Mouse (Mus musculus) limb, embryonic 12.5 days (tissue): ENCODE measurements at regions not wholly inside any gene's neighbourhood (a gene's known extent, or its start where the extent isn't known, plus 50 kb on each side); places are given as distances from the start of the nearest gene placed in this dataset.

Experiments used
- ATAC-seq: fragments of 200-750 bp; cut with Nextera tagmentation; 2 replicates; pipeline ENCODE4 v1.8.0; 2017; ENCODE audit warnings: low read depth, moderate TSS enrichment; ENCODE audit not compliant: insufficient number of reproducible peaks, insufficient read depth, low FRiP score, low TSS enrichment
- H3K27ac ChIP-seq: fragments of 300-500 bp; sonication (generic); 2 replicates; pipeline ENCODE4 v1.5.1; 2016; ENCODE audit warnings: mild to moderate bottlenecking, moderate library complexity
- H3K27me3 ChIP-seq: fragments of 300-500 bp; sonication (generic); 2 replicates; pipeline ENCODE4 v1.6.1; 2016; ENCODE audit warnings: mild to moderate bottlenecking, moderate library complexity
- H3K36me3 ChIP-seq: fragments of 300-500 bp; sonication (generic); 2 replicates; pipeline ENCODE4 v1.6.1; 2016; ENCODE audit warnings: mild to moderate bottlenecking, moderate library complexity
- H3K4me1 ChIP-seq: fragments of 300-500 bp; sonication (generic); replicated peaks from 2 replicates; pipeline ENCODE4 v1.6.1; 2016
- H3K4me2 ChIP-seq: fragments of 300-500 bp; sonication (generic); 2 replicates; pipeline ENCODE4 v1.6.1; 2016; ENCODE audit warnings: mild to moderate bottlenecking, moderate library complexity
- H3K4me3 ChIP-seq: fragments of 300-500 bp; sonication (generic); replicated peaks from 2 replicates; pipeline ENCODE4 v1.5.1; 2016; ENCODE audit warnings: mild to moderate bottlenecking
- H3K9ac ChIP-seq: fragments of 300-500 bp; sonication (generic); replicated peaks from 2 replicates; pipeline ENCODE4 v1.6.1; 2016; ENCODE audit warnings: mild to moderate bottlenecking, moderate library complexity
- H3K9me3 ChIP-seq: fragments of 300-500 bp; sonication (generic); 2 replicates; pipeline ENCODE4 v1.6.1; 2016; ENCODE audit warnings: mild to moderate bottlenecking, moderate library complexity
- WGBS: fragments of 180-500 bp; shearing (Covaris S2); methylation state at CpG from one replicate; pipeline ENCODE4 v1.1.7; 2016; 5-methylcytosine and 5-hydroxymethylcytosine counted together

GRCm38 (mm10) chr15:96031085-96031780 lies 240.6 kb downstream of the Ano6 start:
- Histone ChIP-seq H3K36me3 (no peaks in the 10 kb centered on the region), H3K9me3 (no peaks in the 10 kb centered on the region), H3K4me3 (no peak overlapping the region), H3K27ac (no peak overlapping the region), H3K9ac (no peak overlapping the region), H3K4me1 (no peaks in the 10 kb centered on the region), H3K27me3 (no peaks in the 10 kb centered on the region), H3K4me2 (no peak overlapping the region)
- 75% methylated on average over 8 of the region's 8 CpGs for WGBS
- ATAC-seq = no peak

GRCm38 (mm10) chr15:96035273-96035672 lies 244.6 kb downstream of the Ano6 start:
- Histone ChIP-seq H3K4me3 (no peak overlapping the region), H3K4me1 (no peaks in the 10 kb centered on the region), H3K36me3 (no peaks in the 10 kb centered on the region), H3K27me3 (no peaks in the 10 kb centered on the region), H3K9me3 (no peaks in the 10 kb centered on the region), H3K4me2 (no peak overlapping the region), H3K27ac (no peak overlapping the region), H3K9ac (no peak overlapping the region)
- WGBS = 87% methylated on average over 12 of the region's 12 CpGs
- no peak for ATAC-seq

GRCm38 (mm10) chr15:96045561-96045960 lies 241.8 kb upstream of the Arid2 start:
- Histone ChIP-seq H3K36me3 (no peaks in the 10 kb centered on the region), H3K27me3 (no peaks in the 10 kb centered on the region), H3K4me1 (0 out of 2 replicates have a peak, but pooled peaks cover 8% of the 10 kb centered on the region), H3K9me3 (no peaks in the 10 kb centered on the region), H3K9ac (no peak overlapping the region), H3K4me3 (no peak overlapping the region), H3K27ac (no peak overlapping the region), H3K4me2 (no peak overlapping the region)
- 73% methylated on average over 3 of the region's 3 CpGs for WGBS
- ATAC-seq = no peak

GRCm38 (mm10) chr15:96046651-96047050 lies 240.7 kb upstream of the Arid2 start:
- H3K9ac ChIP-seq = no peak overlapping the region
- H3K4me3 ChIP-seq = no peak overlapping the region
- 0 out of 2 replicates have a peak overlapping the region, but pooled peaks have one; percentile 13 for H3K4me2 ChIP-seq
- no peak overlapping the region for H3K27ac ChIP-seq
- H3K4me1 ChIP-seq = 0 out of 2 replicates have a peak, but pooled peaks cover 8% of the 10 kb centered on the region
- ATAC-seq = no peak
- no peaks in the 10 kb centered on the region for H3K9me3 ChIP-seq
- WGBS = 18% methylated on average over 5 of the region's 5 CpGs
- no peaks in the 10 kb centered on the region for H3K36me3 ChIP-seq
- no peaks in the 10 kb centered on the region for H3K27me3 ChIP-seq

GRCm38 (mm10) chr15:96050416-96050815 lies 236.9 kb upstream of the Arid2 start:
- 68% methylated on average over 4 of the region's 4 CpGs for WGBS
- Histone ChIP-seq H3K4me3 (no peak overlapping the region), H3K27ac (no peak overlapping the region), H3K9me3 (peaks cover 4% of the 10 kb centered on the region; the same call in 1 of the 2 replicates), H3K4me1 (0 out of 2 replicates have a peak, but pooled peaks cover 8% of the 10 kb centered on the region), H3K9ac (no peak overlapping the region), H3K4me2 (no peak overlapping the region), H3K36me3 (no peaks in the 10 kb centered on the region), H3K27me3 (no peaks in the 10 kb centered on the region)
- no peak for ATAC-seq

- no peaks in the 10 kb centered on the region for H3K27me3 ChIP-seq
- H3K36me3 ChIP-seq = no peaks in the 10 kb centered on the region
- H3K4me3 ChIP-seq = no peak overlapping the region
- no peaks in the 10 kb centered on the region for H3K4me1 ChIP-seq
- 86% methylated on average over 5 of the region's 5 CpGs for WGBS
- no peak overlapping the region for H3K4me2 ChIP-seq
- no peak overlapping the region for H3K9ac ChIP-seq
- H3K27ac ChIP-seq = no peak overlapping the region
- peaks cover 4% of the 10 kb centered on the region; the same call in 1 of the 2 replicates for H3K9me3 ChIP-seq
- no peak for ATAC-seq
These were observed 234.7 kb upstream of the Arid2 start for GRCm38 (mm10) chr15:96052586-96052985.

GRCm38 (mm10) chr15:96055361-96055760 lies 232.0 kb upstream of the Arid2 start:
- 56% methylated on average over 10 of the region's 10 CpGs for WGBS

GRCm38 (mm10) chr15:96055796-96056473 lies 231.4 kb upstream of the Arid2 start:
- Histone ChIP-seq H3K4me3 (no peak overlapping the region), H3K9me3 (peaks cover 4% of the 10 kb centered on the region; the same call in 1 of the 2 replicates), H3K4me2 (no peak overlapping the region), H3K4me1 (no peaks in the 10 kb centered on the region), H3K27ac (no peak overlapping the region), H3K27me3 (no peaks in the 10 kb centered on the region), H3K9ac (no peak overlapping the region), H3K36me3 (no peaks in the 10 kb centered on the region)
- ATAC-seq = no peak
- 58% methylated on average over 16 of the region's 16 CpGs for WGBS

More at GRCm38 (mm10) chr15:96055361-96055760, 232.0 kb upstream of the Arid2 start:
- Histone ChIP-seq H3K36me3 (no peaks in the 10 kb centered on the region), H3K9ac (no peak overlapping the region), H3K4me2 (no peak overlapping the region), H3K4me3 (no peak overlapping the region), H3K4me1 (no peaks in the 10 kb centered on the region), H3K27ac (no peak overlapping the region), H3K27me3 (no peaks in the 10 kb centered on the region), H3K9me3 (peaks cover 4% of the 10 kb centered on the region; the same call in 1 of the 2 replicates)
- ATAC-seq = no peak

- 67% methylated on average over 3 of the region's 3 CpGs for WGBS
- H3K4me1 ChIP-seq = no peaks in the 10 kb centered on the region
- H3K9ac ChIP-seq = no peak overlapping the region
- H3K27me3 ChIP-seq = no peaks in the 10 kb centered on the region
- no peak overlapping the region for H3K4me3 ChIP-seq
- H3K4me2 ChIP-seq = no peak overlapping the region
- ATAC-seq = no peak
- no peak overlapping the region for H3K27ac ChIP-seq
- H3K36me3 ChIP-seq = no peaks in the 10 kb centered on the region
- H3K9me3 ChIP-seq = peaks cover 2% of the 10 kb centered on the region; the same call in 1 of the 2 replicates
These were observed 227.7 kb upstream of the Arid2 start for GRCm38 (mm10) chr15:96059623-96060022.

- no peaks in the 10 kb centered on the region for H3K9me3 ChIP-seq
- H3K4me2 ChIP-seq = no peak overlapping the region
- no peaks in the 10 kb centered on the region for H3K4me1 ChIP-seq
- no peak overlapping the region for H3K4me3 ChIP-seq
- ATAC-seq = no peak
- no peak overlapping the region for H3K27ac ChIP-seq
- WGBS = 60% methylated on average over 11 of the region's 11 CpGs
- no peak overlapping the region for H3K9ac ChIP-seq
- H3K36me3 ChIP-seq = no peaks in the 10 kb centered on the region
- no peaks in the 10 kb centered on the region for H3K27me3 ChIP-seq
These were observed 222.7 kb upstream of the Arid2 start for GRCm38 (mm10) chr15:96064499-96065217.

GRCm38 (mm10) chr15:96075615-96076014 lies 211.7 kb upstream of the Arid2 start:
- no peaks in the 10 kb centered on the region; the same call in none of the 2 replicates for H3K27me3 ChIP-seq
- H3K27ac ChIP-seq = no peak overlapping the region
- no peak overlapping the region for H3K4me3 ChIP-seq
- 85% methylated on average over 9 of the region's 9 CpGs for WGBS
- no peak overlapping the region for H3K9ac ChIP-seq
- H3K4me2 ChIP-seq = no peak overlapping the region
- no peaks in the 10 kb centered on the region for H3K9me3 ChIP-seq
- ATAC-seq = no peak; the same call in 1 of the 2 replicates
- no peaks in the 10 kb centered on the region for H3K36me3 ChIP-seq
- peaks cover 24% of the 10 kb centered on the region for H3K4me1 ChIP-seq
